Comparison of ENCODE assay signal across 17 mouse cellular contexts in the genomic region with DNA sequence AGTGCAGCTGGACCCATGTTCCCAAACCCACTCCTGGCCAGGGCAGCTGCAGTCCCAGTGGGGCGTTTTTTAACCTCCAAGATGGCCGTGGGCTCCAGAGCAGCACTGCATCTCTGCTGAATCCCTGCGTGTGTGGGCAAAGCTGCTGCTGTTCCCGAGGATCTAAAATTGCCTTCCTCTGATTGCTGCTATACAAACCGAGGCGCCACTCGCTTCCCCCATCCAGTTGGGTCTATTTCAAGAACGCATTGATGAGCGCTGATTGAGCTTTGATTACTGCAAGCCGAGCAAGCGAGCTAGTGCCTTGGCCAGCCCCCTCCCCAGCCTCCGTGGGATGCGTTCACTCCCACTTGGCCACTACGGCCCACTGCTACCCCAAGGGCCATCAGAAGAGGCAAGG. TPM values are rescaled to one million over a fixed set of nuclear protein-coding genes. Genes with fewer than 3 reads are reported as not detected.
DNase-seq lines count a peak whose midpoint lies in the region; ATAC-seq and TF ChIP-seq lines count a peak whose summit lies in the region.
"Had no signal": no experiment of that assay in that cellular context is flagged by ENCODE, and none has a peak within 500 bp of the region (broad histone marks: within the 10 kb centered on the region; RNA-seq: fewer than 3 reads in every experiment).

No protein-coding gene starts in this region.

- no peak overlapping the region for H3K4me2 ChIP-seq in midbrain, embryonic 11.5 days
- H3K4me2 ChIP-seq: heart, embryonic 15.5 days; hindbrain, embryonic 15.5 days; limb, embryonic 13.5 days had no signal

- H3K27me3 ChIP-seq in midbrain, embryonic 11.5 days (ENCODE audit: control insufficient read depth, insufficient read depth, low read length), result no peaks in the 10 kb centered on the region
- H3K27me3 ChIP-seq: hindbrain, embryonic 15.5 days had no signal

- H3K9ac ChIP-seq in midbrain, embryonic 11.5 days (ENCODE audit: low read length), result no peak overlapping the region
- H3K9ac ChIP-seq: heart, embryonic 15.5 days; hindbrain, embryonic 15.5 days; limb, embryonic 13.5 days; liver, postnatal 0 days had no signal

- peak; percentile 50 for DNase-seq in left cerebral cortex, adult 11 months (ENCODE audit: low spot score)
- DNase-seq in left cerebral cortex, postnatal 4 days, result no peak
- DNase-seq in layer of hippocampus, postnatal 10 days (ENCODE audit: low spot score in 2 of 2), result peak; percentile 23 to 49
- no peak for DNase-seq in neural tube, embryonic 10.5 days (ENCODE audit: extremely low spot score, low spot score)
- DNase-seq in urinary bladder, postnatal 25 days (ENCODE audit: low spot score), result no peak
- no peak for DNase-seq in midbrain, embryonic 11.5 days (ENCODE audit: low spot score, missing footprints)
- DNase-seq: cerebellum, adult 8-10 months; liver, postnatal 0 days; thymus, adult 18-20 months had no signal

- H3K4me1 ChIP-seq in olfactory bulb, adult 2 months (ENCODE audit: control insufficient read depth, insufficient read depth, low read length), result peaks cover 24% of the 10 kb centered on the region
- H3K4me1 ChIP-seq in midbrain, embryonic 11.5 days (ENCODE audit: control insufficient read depth, insufficient read depth, low read length), result peaks cover 3% of the 10 kb centered on the region; the same call in 1 of the 2 replicates
- H3K4me1 ChIP-seq: heart, embryonic 15.5 days; limb, embryonic 13.5 days had no signal

- no peak for ATAC-seq in midbrain, embryonic 11.5 days (ENCODE audit: low FRiP score)
- ATAC-seq: activated CD4-positive, CD25-positive, alpha-beta regulatory T cell, adult 4 months; liver, postnatal 0 days had no signal

- TF ChIP-seq POLR2A in olfactory bulb, adult 2 months (IDR thresholded peaks at IDR 0.05; ENCODE audit: insufficient read depth, low read depth, low read length), result no peak

- no peaks in the 10 kb centered on the region for H3K9me3 ChIP-seq in midbrain, embryonic 11.5 days (ENCODE audit: control insufficient read depth, low read length)
- H3K9me3 ChIP-seq: heart, embryonic 15.5 days; hindbrain, embryonic 15.5 days; limb, embryonic 13.5 days had no signal

- 0 out of 2 replicates have a peak overlapping the region, but pooled peaks have one; percentile 17 for H3K27ac ChIP-seq in olfactory bulb, adult 2 months (ENCODE audit: insufficient read depth, low read depth, low read length)
- no peak overlapping the region for H3K27ac ChIP-seq in midbrain, embryonic 11.5 days (ENCODE audit: low read depth, low read length)
- H3K27ac ChIP-seq: heart, embryonic 15.5 days; hindbrain, embryonic 15.5 days; limb, embryonic 13.5 days had no signal

- no peaks in the 10 kb centered on the region for H3K36me3 ChIP-seq in midbrain, embryonic 11.5 days (ENCODE audit: control insufficient read depth, insufficient read depth, low read length)
- H3K36me3 ChIP-seq: heart, embryonic 15.5 days; hindbrain, embryonic 15.5 days; limb, embryonic 13.5 days had no signal

- TF ChIP-seq CTCF in olfactory bulb, adult 2 months (IDR thresholded peaks at IDR 0.05; ENCODE audit: insufficient read depth, low read depth, low read length), result no peak

- 33% methylated on average over 14 of the region's 14 CpGs for WGBS in olfactory bulb, adult 2 months
- WGBS in midbrain, embryonic 11.5 days, result 86% methylated on average over 14 of the region's 14 CpGs

- no peak overlapping the region for H3K4me3 ChIP-seq in olfactory bulb, adult 2 months (ENCODE audit: insufficient read depth, low read depth, low read length)
- H3K4me3 ChIP-seq in midbrain, embryonic 11.5 days (ENCODE audit: low read depth, low read length), result no peak overlapping the region
- H3K4me3 ChIP-seq: heart, embryonic 15.5 days; hindbrain, embryonic 15.5 days; limb, embryonic 13.5 days had no signal

- intact Hi-C loops in left cerebral cortex, postnatal 4 days (cut with DNase I), result no loop called here

RNA-seq across cellular contexts. Expression of a gene that starts 27.5 kb away (rescaled TPM):
- total RNA-seq in left cerebral cortex, postnatal 4 days (2021), result 100 to 1,000 TPM; 190 to 242 TPM
- 100 to 1,000 TPM; 307 to 331 TPM for total RNA-seq in layer of hippocampus, postnatal 10 days (2021)
- polyA plus RNA-seq in olfactory bulb, adult 2 months (2012; ENCODE audit: insufficient read depth, insufficient read length, low replicate concordance, missing spikeins), result 94.2 and 142 TPM in 2 replicates
- polyA plus RNA-seq in midbrain, embryonic 11.5 days (2014; fragmentation: Nextera tagmentation; extraction: Ambion mirVana), result 13.3 and 16.5 TPM in 2 replicates
- total RNA-seq: MEL; neutrophil, adult 5-6 weeks had no signal
- polyA plus RNA-seq: C2C12; liver, postnatal 0 days had no signal

Comparison
In these comparisons a context has a peak if more than half of its experiments do, and no peak if none do; other contexts are left out.
1. DNase-seq: peak in left cerebral cortex, adult 11 months (single experiment) and layer of hippocampus, postnatal 10 days (2 of 2); none in left cerebral cortex, postnatal 4 days (single experiment), neural tube, embryonic 10.5 days (single experiment), urinary bladder, postnatal 25 days (single experiment) and midbrain, embryonic 11.5 days (single experiment).